Mouse (Mus musculus) heart, embryonic 16.5 days (tissue): ENCODE data around the gene Casp3. TPM values are rescaled to one million over a fixed set of nuclear protein-coding genes. Genes with fewer than 3 reads are reported as not detected.
A peak's percentile ranks its signal among the peaks of the same experiment; 100 is the strongest.

Experiments used
- ATAC-seq: fragments of 200-750 bp; cut with Nextera tagmentation; replicated peaks from 2 replicates; pipeline ENCODE4 v1.8.0; 2017; ENCODE audit warnings: moderate number of reproducible peaks; ENCODE audit not compliant: insufficient read depth, low FRiP score; ENCODE audit errors: extremely low read depth
- H3K27ac ChIP-seq: fragments of 300-500 bp; sonication (generic); 2 replicates; pipeline ENCODE4 v1.5.1; 2014; ENCODE audit warnings: mild to moderate bottlenecking, low read length, control low read depth, moderate library complexity
- H3K27me3 ChIP-seq: fragments of 300-500 bp; sonication (generic); 2 replicates; pipeline ENCODE4 v1.6.1; 2014; ENCODE audit warnings: low read length, mixed read lengths; ENCODE audit not compliant: control insufficient read depth, insufficient read depth
- H3K36me3 ChIP-seq: fragments of 300-500 bp; sonication (generic); 2 replicates; pipeline ENCODE4 v1.6.1; 2014; ENCODE audit not compliant: control insufficient read depth, insufficient read depth
- H3K4me1 ChIP-seq: fragments of 300-500 bp; sonication (generic); 2 replicates; pipeline ENCODE4 v1.6.1; 2014; ENCODE audit warnings: low read length, mixed read lengths; ENCODE audit not compliant: control insufficient read depth, insufficient read depth
- H3K4me2 ChIP-seq: fragments of 300-500 bp; sonication (generic); 2 replicates; pipeline ENCODE4 v1.6.1; 2014; ENCODE audit warnings: low read depth, mild to moderate bottlenecking, control low read depth, low read length
- H3K4me3 ChIP-seq: fragments of 300-500 bp; sonication (generic); 2 replicates; pipeline ENCODE4 v1.5.1; 2014; ENCODE audit warnings: mild to moderate bottlenecking, control low read depth, low read length
- H3K9ac ChIP-seq: fragments of 300-500 bp; sonication (generic); 2 replicates; pipeline ENCODE4 v1.6.1; 2014; ENCODE audit warnings: low read length, control low read depth
- H3K9me3 ChIP-seq: fragments of 300-500 bp; sonication (generic); replicated peaks from 2 replicates; pipeline ENCODE4 v1.6.1; 2016; ENCODE audit warnings: low read length; ENCODE audit not compliant: control insufficient read depth
- WGBS: fragments of 180-500 bp; shearing (Covaris S2); extraction: QIAGEN DNeasy Blood & Tissue Kit; methylation state at CpG from one replicate; pipeline ENCODE4 v1.1.7; 2014; 5-methylcytosine and 5-hydroxymethylcytosine counted together
- polyA plus RNA-seq: library from polyadenylated mRNA; unstranded; fragments of >200 nt; fragmentation: Nextera tagmentation; extraction: Ambion mirVana; gene quantifications from 2 replicates; pipeline ENCODE4 v1.2.1, GENCODE M21; 2015

Casp3 gene
- polyA plus RNA-seq, 1 experiment from 2014 or later: 63.5 TPM

DNA sequence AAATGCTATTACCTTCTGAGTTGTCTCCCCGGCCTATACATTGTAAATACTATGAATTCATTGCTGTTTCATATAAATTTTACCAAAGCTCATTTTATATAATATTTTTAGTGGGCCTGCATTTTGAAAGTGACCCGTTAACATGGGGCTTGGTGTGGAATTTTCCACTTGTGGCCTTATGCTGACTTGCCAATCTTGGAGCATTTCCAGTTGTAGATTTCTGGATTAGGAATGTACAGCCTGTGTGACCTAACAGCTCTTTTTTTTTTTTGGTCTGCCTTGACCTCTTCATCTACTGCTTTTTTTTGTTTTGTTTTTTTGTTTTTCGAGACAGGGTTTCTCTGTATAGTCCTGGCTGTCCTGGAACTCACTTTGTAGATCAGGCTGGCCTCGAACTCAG is 13.8 kb downstream of the Casp3 start:
- 0 out of 2 replicates have a peak, but pooled peaks cover under 1% of the 10 kb centered on the region for H3K4me1 ChIP-seq
- H3K36me3 ChIP-seq: peaks cover 36% of the 10 kb centered on the region
- H3K27ac ChIP-seq: no peak overlapping the region
- no peak overlapping the region for H3K9ac ChIP-seq
- no peaks in the 10 kb centered on the region for H3K9me3 ChIP-seq
- WGBS: 90% methylated on average over 4 of the region's 4 CpGs
- no peak overlapping the region for H3K4me2 ChIP-seq
- ATAC-seq: no peak
- no peaks in the 10 kb centered on the region for H3K27me3 ChIP-seq
- no peak overlapping the region for H3K4me3 ChIP-seq

- Histone ChIP-seq H3K4me3 (no peak overlapping the region), H3K4me2 (peak overlapping the region; percentile 28), H3K36me3 (peaks cover 35% of the 10 kb centered on the region), H3K27me3 (no peaks in the 10 kb centered on the region), H3K9ac (no peak overlapping the region), H3K27ac (peak overlapping the region; percentile 52), H3K4me1 (peaks cover 12% of the 10 kb centered on the region), H3K9me3 (no peaks in the 10 kb centered on the region)
- WGBS: 26% methylated on average over 6 of the region's 6 CpGs
- peak; percentile 76 for ATAC-seq
Measured at GRCm38 (mm10) chr8:46639010-46639571, 22.0 kb downstream of the Casp3 start.

DNA sequence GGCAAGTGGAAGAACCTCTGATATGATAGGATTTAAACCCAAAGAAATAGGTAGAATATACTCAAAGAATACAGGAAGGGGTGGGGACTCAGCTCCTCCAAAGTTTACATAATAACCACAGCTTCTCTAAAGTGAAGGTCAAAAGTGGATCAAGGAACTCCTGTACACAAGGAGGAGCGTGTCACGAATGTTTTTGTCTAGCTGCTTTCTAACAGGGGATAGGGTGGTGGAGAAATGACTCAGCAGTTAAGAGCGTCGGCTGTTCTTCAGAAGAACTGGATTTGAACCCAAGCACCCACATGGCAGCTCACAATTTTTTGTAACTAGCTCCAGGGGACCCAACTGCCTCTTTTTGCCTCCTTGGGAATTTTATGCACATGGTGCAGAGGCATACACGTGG is 22.8 kb downstream of the Casp3 start:
- H3K27ac ChIP-seq: peak overlapping the region; percentile 53
- H3K27me3 ChIP-seq: no peaks in the 10 kb centered on the region
- H3K4me1 ChIP-seq: peaks cover 12% of the 10 kb centered on the region
- H3K9ac ChIP-seq: no peak overlapping the region
- no peak overlapping the region for H3K4me2 ChIP-seq
- WGBS: 68% methylated on average over 5 of the region's 5 CpGs
- peaks cover 30% of the 10 kb centered on the region for H3K36me3 ChIP-seq
- H3K4me3 ChIP-seq: no peak overlapping the region
- no peak for ATAC-seq
- H3K9me3 ChIP-seq: no peaks in the 10 kb centered on the region

GRCm38 (mm10) chr8:46641272-46641671 is 24.2 kb downstream of the Casp3 start:
- Histone ChIP-seq H3K36me3 (peaks cover 16% of the 10 kb centered on the region), H3K27ac (0 out of 2 replicates have a peak overlapping the region, but pooled peaks have one; percentile 7), H3K4me2 (no peak overlapping the region), H3K27me3 (no peaks in the 10 kb centered on the region), H3K4me3 (no peak overlapping the region), H3K9ac (no peak overlapping the region), H3K4me1 (peaks cover 12% of the 10 kb centered on the region), H3K9me3 (no peaks in the 10 kb centered on the region)
- WGBS: 61% methylated on average over 5 of the region's 5 CpGs
- ATAC-seq: no peak

GRCm38 (mm10) chr8:46648421-46648820 is 31.3 kb downstream of the Casp3 start:
- Histone ChIP-seq H3K4me1 (peaks cover 5% of the 10 kb centered on the region; the same call in 1 of the 2 replicates), H3K4me2 (no peak overlapping the region), H3K27ac (no peak overlapping the region), H3K36me3 (no peaks in the 10 kb centered on the region), H3K9me3 (no peaks in the 10 kb centered on the region), H3K4me3 (no peak overlapping the region), H3K9ac (no peak overlapping the region), H3K27me3 (no peaks in the 10 kb centered on the region)
- no peak for ATAC-seq
- 66% methylated on average over 4 of the region's 4 CpGs for WGBS

GRCm38 (mm10) chr8:46651872-46652271 is 34.8 kb downstream of the Casp3 start:
- H3K9ac ChIP-seq: no peak overlapping the region
- no peak overlapping the region for H3K4me2 ChIP-seq
- H3K27ac ChIP-seq: no peak overlapping the region
- H3K27me3 ChIP-seq: no peaks in the 10 kb centered on the region
- H3K9me3 ChIP-seq: no peaks in the 10 kb centered on the region
- no peak for ATAC-seq
- WGBS: 47% methylated on average over 9 of the region's 9 CpGs
- no peak overlapping the region for H3K4me3 ChIP-seq
- no peaks in the 10 kb centered on the region for H3K36me3 ChIP-seq
- H3K4me1 ChIP-seq: peaks cover 5% of the 10 kb centered on the region; the same call in 1 of the 2 replicates

DNA sequence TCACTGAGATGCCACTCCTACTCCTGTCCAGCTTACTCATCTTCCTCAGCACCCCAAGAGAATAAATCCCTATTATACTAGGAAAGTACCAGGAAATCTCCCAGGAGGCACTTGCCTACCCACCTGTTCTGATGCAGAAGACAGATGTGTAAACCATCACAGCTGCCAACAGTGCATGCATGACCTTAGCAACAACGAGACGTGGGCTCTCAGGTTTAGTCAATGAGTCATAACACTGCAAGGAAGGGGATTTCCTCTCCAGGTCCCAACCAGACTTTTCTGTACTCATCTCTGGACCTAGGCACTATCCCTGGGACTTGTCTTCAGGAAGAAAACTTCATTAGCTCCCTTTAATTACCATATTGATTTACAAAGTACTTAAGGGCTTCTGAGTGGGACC is 38.8 kb downstream of the Casp3 start:
- no peaks in the 10 kb centered on the region for H3K27me3 ChIP-seq
- H3K4me3 ChIP-seq: no peak overlapping the region
- no peak overlapping the region for H3K4me2 ChIP-seq
- H3K27ac ChIP-seq: no peak overlapping the region
- H3K9me3 ChIP-seq: no peaks in the 10 kb centered on the region
- no peaks in the 10 kb centered on the region for H3K36me3 ChIP-seq
- ATAC-seq: no peak
- no peak overlapping the region for H3K9ac ChIP-seq
- H3K4me1 ChIP-seq: peaks cover 2% of the 10 kb centered on the region; the same call in 1 of the 2 replicates
- 73% methylated on average over 2 of the region's 2 CpGs for WGBS

DNA sequence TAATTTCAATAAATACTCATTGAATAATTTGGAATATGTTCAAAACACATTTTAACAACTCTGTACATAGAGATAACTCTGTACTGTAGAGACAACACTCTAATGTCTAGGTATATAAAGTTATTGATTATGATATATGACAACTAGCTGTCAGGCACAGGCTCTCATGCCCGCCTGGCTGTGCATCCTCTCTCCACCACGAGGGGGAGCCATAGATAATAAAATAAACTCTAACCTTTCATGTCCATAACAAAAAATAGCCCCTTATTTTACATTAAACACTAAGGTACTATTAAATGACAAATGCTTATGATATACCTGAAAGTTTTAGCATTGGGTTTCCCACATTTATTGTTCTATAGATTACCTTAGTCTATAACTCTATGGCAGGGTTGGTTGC is 54.4 kb downstream of the Casp3 start:
- ATAC-seq: no peak
- no peak overlapping the region for H3K4me2 ChIP-seq
- H3K27me3 ChIP-seq: no peaks in the 10 kb centered on the region
- H3K4me3 ChIP-seq: no peak overlapping the region
- no peaks in the 10 kb centered on the region for H3K36me3 ChIP-seq
- H3K9ac ChIP-seq: no peak overlapping the region
- 1% methylated on average over 2 of the region's 2 CpGs for WGBS
- peaks cover 5% of the 10 kb centered on the region; the same call in 1 of the 2 replicates for H3K9me3 ChIP-seq
- no peaks in the 10 kb centered on the region for H3K4me1 ChIP-seq
- H3K27ac ChIP-seq: no peak overlapping the region

DNA sequence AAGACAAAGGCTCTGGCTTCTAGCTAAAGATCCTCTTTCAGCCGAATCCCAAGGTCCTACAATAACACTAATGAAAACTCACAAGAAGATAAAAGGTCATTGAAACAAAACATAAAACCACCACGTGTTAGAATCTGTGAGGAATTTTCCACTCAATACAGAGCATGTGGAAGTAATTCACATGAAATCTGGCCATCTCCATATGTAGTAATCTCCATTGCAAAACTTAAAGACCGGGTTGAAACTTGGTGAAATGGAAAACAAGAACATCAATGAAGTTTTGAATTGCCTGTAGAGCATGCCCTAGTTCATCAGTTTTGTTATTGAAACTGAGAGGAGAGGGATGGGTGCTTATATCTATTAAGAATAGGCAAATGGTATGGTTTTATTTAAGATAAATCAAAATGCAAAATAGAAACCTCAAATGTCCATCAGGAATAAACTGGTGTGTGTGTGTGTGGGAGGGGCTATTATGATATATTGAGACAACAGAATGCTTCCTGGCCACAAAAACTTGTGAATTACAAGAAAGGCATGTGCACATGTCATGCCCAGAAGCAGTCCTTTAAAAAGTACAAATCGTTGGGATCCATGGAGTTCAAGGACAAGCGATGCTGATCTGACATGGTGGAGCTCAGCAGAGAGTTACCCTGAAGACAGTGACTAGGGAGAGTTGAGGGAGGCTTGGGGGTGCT is 63.7 kb downstream of the Casp3 start:
- ATAC-seq: no peak
- Histone ChIP-seq H3K4me2 (no peak overlapping the region), H3K9me3 (no peaks in the 10 kb centered on the region; the same call in 1 of the 2 replicates), H3K36me3 (no peaks in the 10 kb centered on the region), H3K4me3 (no peak overlapping the region), H3K27me3 (no peaks in the 10 kb centered on the region), H3K27ac (no peak overlapping the region), H3K4me1 (no peaks in the 10 kb centered on the region), H3K9ac (no peak overlapping the region)
- WGBS: 57% methylated on average over 5 of the region's 5 CpGs
